Mouse (Mus musculus): Measurements from ENCODE around the gene Arpc3. TPM values are rescaled to one million over a fixed set of nuclear protein-coding genes. Genes with fewer than 3 reads are reported as not detected.

The Arpc3 gene
- 443 TPM for polyA plus RNA-seq (2017; shearing (Covaris generic))

DNA sequence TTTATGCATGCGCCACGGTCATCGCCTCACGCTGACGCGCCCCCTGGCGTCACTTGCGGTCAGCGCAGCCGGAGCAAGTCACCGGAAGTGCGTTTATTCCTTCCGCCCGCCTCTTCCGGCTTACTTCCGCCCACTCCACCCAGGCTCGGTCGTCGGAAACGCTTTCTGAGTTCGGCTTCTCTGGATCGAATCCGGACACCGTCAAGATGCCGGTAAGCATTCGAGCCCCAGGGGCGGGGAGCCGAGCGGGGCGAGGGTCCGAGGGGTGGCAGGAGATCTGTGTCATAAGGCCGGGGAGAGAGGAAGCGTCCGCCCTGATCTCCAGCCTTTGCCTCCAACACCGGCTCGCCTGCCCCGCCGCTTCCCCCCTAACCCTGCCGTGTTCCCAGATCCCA is at the start of gene Arpc3:
Arpc3 (plus strand) TSS at position 93 of the 395 bp plus-strand sequence.

DNA sequence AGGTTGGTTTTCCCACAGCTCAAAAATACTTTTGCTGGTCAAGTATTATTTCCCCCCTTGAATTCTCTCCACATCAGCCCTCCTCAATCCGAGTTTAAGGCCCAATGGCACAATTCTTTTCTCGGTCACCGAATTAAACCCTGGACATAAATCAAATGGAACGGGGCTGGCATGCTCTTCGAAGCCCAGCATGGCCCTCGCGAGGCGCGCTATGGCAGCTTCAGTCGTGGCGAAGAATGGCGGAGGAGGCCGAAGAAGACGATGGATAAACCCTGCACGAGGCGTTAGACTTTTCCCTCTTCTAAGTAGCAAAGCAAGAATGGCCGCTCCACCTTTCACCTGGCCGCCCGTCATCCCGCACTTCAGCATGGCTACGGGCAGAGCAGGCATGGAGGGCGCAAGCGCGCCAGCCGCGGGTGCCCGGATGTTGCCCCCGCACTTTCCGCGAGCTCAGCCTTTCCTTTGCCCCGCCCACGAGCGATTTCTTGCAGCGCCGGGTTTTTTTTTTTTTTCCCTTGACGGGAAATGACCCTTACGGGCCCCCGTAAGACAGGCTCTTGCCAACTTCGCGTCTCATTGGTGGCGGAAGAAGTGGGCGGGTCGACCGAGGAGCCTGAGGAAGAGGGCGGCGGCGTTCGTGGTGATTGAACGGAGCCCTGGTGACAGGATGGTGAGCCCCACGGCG is 37.7 kb upstream of the Arpc3 start, which contains the start of the genes Rad9b and Vps29:
Rad9b (minus strand) TSS at position 427 of the 685 bp plus-strand sequence.
Vps29 (plus strand) TSS at position 563 of the 685 bp plus-strand sequence.

DNA sequence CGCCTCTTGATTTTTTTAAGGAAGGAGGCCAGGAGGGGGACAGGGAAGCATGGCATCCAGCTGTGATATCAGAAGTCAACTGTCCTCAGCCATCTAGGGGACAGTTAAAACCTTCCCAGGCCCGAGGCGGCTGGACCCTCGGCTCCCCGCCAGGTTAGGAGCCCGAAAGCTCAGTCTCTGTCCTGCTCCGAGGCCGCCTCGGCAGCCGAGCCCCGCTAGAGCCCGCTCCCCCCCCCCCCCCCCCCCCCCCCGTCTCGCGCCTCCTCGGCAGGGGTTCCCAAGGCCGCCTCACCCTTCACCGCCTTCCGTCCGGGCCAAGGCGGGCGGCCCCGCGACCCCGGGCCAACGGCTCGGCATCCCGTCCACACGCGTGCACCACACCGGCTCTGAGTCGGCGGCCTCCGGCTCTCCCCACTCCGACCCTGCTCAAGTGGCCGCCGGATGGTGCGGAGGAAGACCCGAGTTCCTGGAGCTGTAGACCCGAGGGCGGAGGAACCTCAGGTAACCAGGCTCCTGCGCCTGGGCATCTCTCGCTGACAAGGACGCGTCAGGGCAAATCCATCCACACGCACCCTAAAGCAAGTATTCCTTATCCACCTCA is 20.0 kb upstream of the Arpc3 start, which contains the start of gene Gpn3:
Gpn3 (plus strand) TSS at position 286 of the 601 bp plus-strand sequence.

DNA sequence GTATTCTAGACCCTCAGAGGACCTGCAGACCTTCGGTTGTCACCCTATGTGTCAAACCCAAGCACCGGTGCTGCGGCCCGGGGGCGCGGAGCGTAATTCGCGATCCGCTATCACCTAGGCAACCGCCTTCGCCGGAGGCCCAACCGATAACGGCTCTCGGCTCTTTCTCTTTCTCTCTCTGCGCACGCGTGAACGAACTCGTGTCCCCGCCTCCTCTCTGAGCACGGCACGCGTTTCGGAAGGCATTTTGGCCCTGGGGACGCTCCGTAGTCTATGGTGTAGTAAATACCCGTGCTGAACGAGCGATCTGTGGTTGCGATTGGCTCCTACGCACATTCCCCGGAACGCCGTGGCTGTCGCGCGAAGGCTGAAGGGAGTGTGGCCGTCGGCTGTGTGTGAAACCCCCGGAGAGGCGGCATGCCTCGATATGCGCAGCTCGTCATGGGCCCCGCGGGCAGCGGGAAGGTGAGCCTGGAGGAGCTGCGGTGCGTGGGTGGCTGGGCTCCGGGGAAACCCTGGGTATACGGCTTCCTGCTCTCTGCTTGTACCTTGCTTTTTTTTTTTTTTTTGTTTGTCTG is 19.4 kb upstream of the Arpc3 start, which contains the start of gene Fam216a:
Fam216a (minus strand) TSS at position 173 of the 578 bp plus-strand sequence.

DNA sequence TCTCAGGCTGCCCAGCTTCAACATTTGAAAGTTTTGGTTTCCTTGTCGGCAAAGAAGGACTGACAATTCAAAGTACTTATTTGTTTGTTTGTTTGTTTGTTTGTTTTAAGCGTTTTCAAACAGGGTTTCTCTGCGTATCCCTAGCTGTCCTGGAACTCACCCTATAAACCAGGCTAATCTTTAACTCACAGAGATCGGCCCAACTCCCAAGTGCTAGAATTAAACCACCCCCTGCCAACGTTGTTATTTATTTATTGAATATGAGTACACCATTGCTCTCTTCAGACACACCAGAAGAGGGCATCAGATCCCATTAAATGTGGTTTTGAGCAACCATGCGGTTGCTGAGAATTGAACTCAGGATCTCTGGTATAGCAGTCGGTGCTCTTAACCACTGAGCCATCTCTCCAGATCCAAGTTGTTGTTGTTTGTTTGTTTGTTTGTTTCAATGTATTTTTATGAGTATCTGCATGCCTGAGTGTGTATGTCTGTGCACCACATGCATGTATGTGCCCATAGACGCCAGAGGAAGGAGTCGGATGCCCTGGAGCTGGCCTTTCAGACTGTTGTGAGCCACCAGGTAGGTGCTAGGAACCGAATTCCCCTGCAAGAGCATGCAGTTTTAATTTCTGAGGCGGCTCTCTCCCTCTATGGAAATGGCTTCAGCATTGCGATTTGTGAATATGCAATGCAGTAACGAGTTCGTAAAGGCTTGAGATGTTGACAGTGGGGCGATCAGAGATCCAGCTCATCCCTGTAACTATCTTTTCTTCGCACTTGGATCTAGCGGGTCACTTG is 29.8 kb downstream of the Arpc3 start, which contains the start of gene Anapc7:
Anapc7 (plus strand) TSS at position 423 of the 798 bp plus-strand sequence.

Other genes with a start within 250 kb of the Arpc3 start
- 382 TPM for gene Ppp1cc, start 233.6 kb upstream of the Arpc3 start, polyA plus RNA-seq (2017; shearing (Covaris generic))
- gene Hvcn1, start 185.1 kb upstream of the Arpc3 start, polyA plus RNA-seq (2017; shearing (Covaris generic)) = 118 TPM
- gene Tctn1, start 127.4 kb upstream of the Arpc3 start, polyA plus RNA-seq (2017; shearing (Covaris generic)) = 1.3 TPM
- 53.5 TPM for gene Pptc7, start 107.5 kb upstream of the Arpc3 start, polyA plus RNA-seq (2017; shearing (Covaris generic))
- 7.1 TPM for gene Rad9b, start 37.6 kb upstream of the Arpc3 start, polyA plus RNA-seq (2017; shearing (Covaris generic))
- gene Vps29, start 37.5 kb upstream of the Arpc3 start, polyA plus RNA-seq (2017; shearing (Covaris generic)) = 135 TPM
- gene Gpn3, start 20.0 kb upstream of the Arpc3 start, polyA plus RNA-seq (2017; shearing (Covaris generic)) = 79.9 TPM
- 18.8 TPM for gene Fam216a, start 19.5 kb upstream of the Arpc3 start, polyA plus RNA-seq (2017; shearing (Covaris generic))
- 31.6 TPM for gene Anapc7, start 29.8 kb downstream of the Arpc3 start, polyA plus RNA-seq (2017; shearing (Covaris generic))
- gene Atp2a2, start 110.3 kb downstream of the Arpc3 start, polyA plus RNA-seq (2017; shearing (Covaris generic)) = 95.7 TPM
- gene Ift81, start 222.6 kb downstream of the Arpc3 start, polyA plus RNA-seq (2017; shearing (Covaris generic)) = 4.2 TPM

Data from CD4-positive, CD25-positive, alpha-beta regulatory T cell (primary cell).